Mouse (Mus musculus): ENCODE measurements around the gene Acsm1. TPM values are rescaled to one million over a fixed set of nuclear protein-coding genes. Genes with fewer than 3 reads are reported as not detected.
"Not testable (repeated sequence)": the region's sequence is repeated elsewhere in the genome, so short reads cannot be mapped to it uniquely, and the experiment has no call there.

Acsm1 gene
- not detected for total RNA-seq (2021)
- long read RNA-seq, experiment 1, result 0 reads
- long read RNA-seq, experiment 2, result 0 reads

DNA sequence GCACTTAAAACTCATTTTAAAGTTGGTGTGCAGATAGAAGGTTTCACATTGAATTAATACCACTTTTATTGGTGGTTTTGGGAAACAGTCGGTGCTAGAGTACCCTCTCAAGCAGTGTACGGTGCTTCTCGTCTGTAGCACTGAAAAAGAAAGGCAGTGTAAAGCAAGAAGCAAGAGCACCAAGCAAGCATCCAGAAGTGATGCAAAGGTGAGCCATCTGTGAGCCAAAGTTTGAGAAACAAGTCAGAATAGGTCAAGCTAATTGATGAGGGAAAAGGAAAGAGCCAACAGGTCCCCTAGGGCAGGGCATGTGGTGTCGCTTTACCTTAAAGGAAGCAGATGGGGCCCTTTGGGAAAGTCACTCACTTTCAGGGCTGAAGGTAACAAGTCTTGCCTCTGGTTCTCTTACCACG is at the start of gene Acsm1:
Gene Acsm1, plus strand, starts transcription at position 363 of the 413 bp plus-strand sequence.
- DNase-seq, result no peak

- DNase-seq, result no peak
These were observed 46.9 kb upstream of the Acsm1 start for GRCm38 (mm10) chr7:119559789-119560451.

DNA sequence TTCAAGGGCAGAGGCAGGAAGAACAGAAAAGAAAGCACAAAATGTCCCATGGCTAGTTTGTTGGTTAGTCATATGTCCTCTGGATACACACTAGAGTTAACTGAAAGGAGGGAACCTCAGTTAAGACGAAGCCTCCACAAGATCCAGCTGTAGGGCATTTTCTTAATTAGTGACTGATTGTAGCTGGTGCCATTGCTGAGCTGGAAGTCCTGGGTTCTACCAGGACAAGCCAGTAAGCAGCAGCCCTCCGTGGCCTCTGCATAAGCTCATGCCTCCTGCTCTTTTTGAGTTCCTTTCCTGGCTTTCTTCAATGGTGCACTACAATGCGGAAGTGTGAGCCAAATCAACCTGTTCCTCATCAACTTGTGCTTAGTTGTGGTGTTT is 46.4 kb upstream of the Acsm1 start:
- DNase-seq, result no peak

DNA sequence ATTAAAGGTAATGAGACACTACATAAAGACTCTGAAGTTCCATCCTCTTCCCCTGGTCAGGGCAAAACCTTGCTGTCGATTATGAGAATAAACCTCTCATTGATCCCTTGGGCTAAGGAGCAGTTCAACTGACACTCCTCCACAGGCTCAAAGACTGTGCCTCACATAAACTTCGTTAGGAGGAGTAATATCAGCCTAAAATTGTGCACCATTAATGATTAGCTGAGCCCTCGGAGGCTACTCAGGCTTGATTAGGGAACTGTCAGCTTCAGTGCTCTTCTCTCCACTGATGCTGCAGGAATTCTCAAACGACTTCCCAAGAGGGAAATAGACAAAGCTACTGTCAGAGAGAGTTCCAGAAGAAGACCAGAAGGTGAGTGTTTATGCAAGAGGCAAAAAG is 45.4 kb upstream of the Acsm1 start:
- no peak for DNase-seq

- not testable (repeated sequence) for DNase-seq
These were observed 44.4 kb upstream of the Acsm1 start for GRCm38 (mm10) chr7:119562476-119562875.

DNA sequence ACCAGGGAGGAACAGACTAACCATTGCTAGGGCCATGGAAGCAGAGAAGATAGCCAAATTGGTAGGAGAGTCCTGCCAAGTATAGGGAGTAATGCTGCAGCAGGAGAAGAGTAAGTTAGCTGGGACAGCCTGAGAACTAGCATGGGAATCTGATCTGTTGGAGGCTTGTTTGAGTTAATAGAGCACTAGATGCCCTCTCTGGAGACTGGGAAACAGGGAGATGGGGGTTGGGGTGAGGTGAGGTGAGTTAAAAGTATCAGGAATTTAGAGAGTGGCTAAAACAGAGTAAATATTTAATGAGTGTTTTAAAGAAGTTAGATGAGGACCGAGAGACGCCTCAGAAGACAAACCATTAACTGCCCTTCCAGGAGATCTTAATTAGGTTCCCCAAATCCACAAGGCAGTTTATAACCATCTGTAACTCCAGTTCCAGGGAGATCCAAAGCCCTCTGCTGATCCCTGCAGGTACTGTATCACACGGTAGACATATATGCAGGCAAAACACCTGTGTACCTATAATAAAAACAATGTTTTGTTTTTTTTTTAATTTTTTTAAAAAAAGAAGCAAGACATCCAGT is 12.2 kb upstream of the Acsm1 start:
- DNase-seq, result no peak

DNA sequence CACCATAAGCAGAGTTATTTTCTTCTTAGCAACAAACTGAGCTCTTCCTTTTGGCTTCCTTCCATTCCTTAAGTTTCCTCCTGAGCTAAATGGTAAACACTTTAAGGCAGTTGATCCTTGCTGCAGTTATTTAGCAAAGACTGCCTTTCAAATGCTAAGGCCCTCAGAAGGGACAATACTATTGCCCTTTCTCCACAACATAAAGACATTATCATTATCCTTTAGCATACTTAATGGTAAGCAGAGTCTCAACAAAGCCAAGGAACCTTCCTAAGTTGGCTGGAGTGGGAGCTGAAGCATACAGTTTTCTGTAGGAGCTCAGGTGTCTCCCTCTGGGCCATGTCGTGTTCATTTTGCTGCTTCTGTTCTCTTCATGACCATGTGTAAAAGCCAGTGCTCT is 11.5 kb upstream of the Acsm1 start:
- no peak for DNase-seq

DNA sequence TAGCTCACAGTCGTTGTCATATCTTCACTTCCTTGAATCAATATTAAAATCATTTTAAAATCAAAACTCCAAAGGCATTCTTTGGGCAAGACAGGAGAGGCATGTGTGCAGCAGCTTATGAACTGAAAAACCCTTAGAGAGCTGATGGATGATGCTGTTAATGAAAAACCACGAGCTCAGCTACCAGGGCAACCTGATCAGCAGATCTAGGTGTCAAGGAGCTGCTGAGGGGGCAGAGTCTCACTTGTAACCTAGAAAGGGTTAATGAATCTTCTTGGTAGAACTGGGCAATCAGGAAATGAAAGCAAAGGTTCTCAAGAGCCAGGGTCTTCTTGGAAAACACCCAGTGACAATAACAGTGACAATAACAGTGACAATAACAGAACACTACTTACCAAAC is 10.3 kb upstream of the Acsm1 start:
- no peak for DNase-seq

DNA sequence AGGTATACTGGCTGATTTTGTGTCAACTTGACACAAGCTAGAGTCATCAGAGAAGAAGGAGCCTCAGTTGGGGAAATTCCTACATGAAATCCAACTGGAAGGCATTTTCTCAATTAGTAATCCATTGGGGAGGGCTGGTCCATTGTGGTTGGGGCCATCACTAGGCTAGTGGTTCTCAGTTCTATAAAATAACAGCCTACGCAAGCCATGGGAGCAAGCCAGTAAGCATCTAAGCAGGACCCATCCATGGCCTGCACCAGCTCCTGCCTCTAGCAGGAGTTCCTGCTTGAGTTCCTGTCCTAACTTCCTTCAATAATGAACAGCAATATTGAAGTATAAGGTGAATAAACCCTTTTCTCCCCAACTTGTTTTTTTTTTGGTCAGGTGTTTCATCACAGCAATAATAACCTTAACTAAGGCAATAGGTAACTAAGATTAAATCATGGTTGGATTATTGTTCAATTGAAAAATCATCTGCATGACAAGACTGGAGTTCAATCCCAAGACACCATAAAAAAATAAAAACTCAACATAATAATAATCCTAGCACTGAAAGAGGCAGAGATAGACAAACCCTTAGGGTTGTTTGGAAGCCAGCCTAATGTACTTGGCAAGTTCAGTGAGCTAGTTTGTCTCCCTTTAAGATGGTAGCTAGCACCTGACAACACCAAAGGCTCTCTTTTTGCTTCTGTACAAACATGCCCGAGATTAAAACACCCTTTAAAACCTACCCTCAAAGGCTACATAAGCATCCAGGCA is 5.5 kb upstream of the Acsm1 start:
- DNase-seq, result no peak

DNA sequence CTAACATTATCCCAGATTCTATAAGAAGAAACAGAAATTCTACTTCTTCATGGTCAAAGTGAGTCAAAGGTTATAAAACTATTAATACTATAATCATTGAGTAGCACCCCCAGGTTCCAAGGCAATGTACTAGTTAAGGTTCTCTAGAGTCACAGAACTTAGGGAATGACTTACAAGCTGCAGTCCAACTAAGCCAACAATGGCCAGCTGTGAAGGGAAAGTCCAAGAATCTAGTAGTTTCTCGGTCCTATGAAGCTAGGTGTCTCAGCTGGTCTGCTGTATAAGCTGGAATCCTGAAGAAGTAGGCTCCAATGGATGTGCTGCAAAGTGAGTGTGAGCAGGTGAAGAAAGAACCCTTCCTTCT is 4.9 kb upstream of the Acsm1 start:
- DNase-seq, result no peak

DNA sequence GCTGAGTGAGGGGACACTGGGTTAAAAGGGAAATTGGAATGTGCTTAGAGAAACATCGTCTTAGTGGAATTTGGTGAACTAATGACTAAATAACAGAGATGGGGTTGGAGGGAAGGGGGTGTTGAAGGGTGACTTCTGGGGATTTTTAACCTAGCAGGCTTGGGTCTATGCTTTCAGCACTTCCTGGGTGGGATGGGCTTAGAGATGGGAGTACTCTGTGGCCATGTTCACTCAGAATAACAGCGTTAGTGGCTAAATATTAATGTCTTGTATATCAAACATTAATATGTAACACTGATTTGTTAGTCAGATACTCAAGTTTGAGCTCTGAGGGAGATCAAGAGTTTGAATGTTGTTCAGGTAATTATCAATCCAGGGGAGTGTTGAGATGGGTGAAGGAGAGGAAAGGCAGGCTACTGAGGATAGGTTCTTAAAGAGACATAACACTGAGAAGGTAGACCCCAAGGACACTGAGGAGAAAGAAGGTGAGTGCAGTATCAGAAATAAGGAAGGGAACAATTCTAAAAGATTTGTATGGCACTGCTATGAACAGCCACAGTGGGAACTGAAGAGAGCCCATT is 1.8 kb upstream of the Acsm1 start:
- DNase-seq, result no peak

DNA sequence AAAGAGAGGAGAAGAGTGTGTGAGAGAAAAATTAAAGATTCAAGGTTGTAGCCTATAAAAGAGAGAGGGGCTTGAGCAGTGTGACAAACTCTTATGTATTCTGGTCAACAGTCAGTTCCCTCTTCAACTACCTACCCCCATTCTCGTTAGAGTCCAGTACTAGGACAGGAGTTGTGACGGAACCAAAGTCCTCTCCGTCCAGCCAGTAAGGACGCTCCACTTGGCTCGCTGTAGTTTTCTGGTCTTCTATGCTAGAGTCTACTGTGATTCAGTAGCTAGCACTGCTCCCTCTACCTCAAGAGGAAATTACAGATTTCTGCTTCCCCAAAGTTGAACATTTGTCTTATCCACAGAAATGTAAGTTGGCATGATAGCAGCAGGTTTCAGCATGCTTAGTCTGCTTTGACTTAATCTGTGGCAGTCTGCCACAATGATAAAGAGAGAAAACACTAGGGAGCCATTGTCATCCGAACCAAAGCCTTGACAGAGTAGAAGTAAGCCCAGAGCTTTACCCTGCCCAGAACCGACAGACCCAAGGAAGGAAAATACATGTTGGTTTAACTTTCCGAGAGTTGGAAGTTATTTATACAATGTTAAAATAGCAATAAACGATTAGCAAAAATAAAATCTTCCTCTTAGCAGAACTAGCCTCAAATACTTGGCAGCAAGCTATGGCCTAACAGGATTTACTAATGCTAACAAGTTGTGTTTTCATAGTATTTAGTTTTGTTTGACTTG is 731 bp upstream of the Acsm1 start:
- no peak for DNase-seq

- no peak for DNase-seq
These were observed 1.1 kb downstream of the Acsm1 start for GRCm38 (mm10) chr7:119607796-119608515.

- no peak for DNase-seq
These were observed 9.7 kb downstream of the Acsm1 start for GRCm38 (mm10) chr7:119616531-119616930.

GRCm38 (mm10) chr7:119617593-119617992 is 10.8 kb downstream of the Acsm1 start:
- DNase-seq, result no peak

DNA sequence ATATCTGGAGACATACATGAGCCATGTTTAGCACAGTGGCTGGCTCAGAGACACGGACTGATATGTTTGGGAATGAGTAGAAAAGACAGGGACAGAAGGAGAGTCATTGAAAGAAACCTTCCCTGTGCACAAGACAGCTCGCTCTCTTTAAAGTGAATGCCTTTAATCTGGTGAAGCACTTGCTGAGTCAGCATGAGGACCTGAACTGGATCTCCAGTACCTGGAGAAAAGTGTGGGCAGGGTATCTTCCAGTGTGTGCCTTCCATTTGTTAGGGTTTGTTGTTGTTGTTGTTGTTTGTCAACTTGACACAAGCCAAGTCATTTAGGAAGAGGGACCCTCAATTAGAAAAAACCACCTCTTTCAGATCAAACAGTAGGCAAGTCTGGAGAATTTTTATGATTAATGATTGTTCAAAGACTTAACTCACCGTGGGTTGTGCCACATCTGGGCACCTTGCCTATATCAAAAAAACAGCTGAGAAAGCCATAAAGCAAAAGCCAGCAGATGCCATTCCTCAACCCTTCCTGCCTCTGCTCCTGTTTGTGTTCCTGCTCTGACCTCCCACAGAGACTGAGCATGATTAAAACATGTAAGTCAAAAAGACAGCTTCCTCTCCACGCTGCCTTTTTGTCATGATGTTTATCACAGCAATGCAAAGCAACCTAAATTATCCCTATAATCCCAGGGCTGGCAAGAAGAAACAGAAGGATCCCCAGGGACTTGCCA is 11.5 kb downstream of the Acsm1 start:
- DNase-seq, result no peak

GRCm38 (mm10) chr7:119620157-119620556 is 13.3 kb downstream of the Acsm1 start:
- no peak for DNase-seq

GRCm38 (mm10) chr7:119638773-119639172 is 31.9 kb downstream of the Acsm1 start:
- no peak for DNase-seq

DNA sequence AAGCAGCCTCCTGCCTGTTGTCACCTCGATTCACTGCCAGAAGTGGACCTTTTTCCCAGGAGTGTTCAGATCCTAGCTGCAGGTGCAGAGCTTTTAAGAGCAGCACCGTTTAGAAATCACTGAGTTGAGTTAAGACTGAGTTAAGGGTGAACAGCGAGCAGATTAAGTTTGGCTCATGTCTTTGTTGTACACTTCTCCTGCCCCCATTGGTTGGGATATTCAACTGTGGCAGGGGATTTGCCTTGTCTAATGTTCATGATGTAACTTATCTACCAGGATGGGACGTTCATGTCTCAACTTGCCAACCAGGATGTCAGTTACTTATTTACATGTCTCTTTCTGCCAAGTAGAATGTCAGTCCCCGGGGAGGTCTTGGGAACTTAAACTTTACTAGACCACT is 35.5 kb downstream of the Acsm1 start:
- DNase-seq, result no peak

DNA sequence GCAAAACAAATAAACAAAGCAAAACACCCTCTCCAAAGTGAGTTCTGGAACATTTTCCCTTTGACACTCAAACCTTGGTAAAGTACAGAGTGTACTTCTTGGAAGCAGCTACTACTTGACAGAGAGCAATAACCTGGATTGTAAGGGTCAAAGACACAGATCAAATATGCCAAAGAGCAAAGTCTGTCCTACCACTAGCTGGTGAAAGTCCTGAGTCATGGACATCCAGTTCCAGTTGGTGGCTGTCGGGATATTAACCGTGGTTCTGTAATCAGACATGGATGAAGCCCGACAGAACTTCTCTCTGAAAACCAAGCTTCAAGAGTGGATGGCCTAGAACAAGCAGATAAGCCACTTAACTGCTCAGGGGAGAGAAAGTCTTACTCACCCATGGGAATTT is 61.1 kb downstream of the Acsm1 start:
- no peak for DNase-seq

DNA sequence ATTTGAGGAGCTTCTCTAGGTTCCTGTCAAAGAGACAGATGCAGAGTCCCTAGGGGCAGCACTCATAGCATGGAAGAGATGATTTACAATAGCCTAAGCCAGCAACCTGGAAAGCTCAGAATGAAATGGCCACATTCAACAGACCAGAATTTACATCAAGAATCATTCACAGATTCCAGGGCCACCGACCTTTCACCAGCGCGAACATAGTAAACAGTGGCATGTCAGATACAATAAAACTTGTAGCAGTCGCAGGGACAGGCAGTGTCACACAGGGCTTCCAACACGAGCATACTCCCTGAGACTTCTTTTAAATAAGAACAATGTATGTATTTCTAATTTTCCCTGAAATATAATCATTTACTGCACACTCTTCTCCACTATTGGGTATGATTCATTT is 63.6 kb downstream of the Acsm1 start:
- no peak for DNase-seq

Measured in gastrocnemius, postnatal 25 days (tissue).